Mouse (Mus musculus): ENCODE measurements around the gene Rpl10-ps3.

Gene Rpl10-ps3

GRCm38 (mm10) chr9:50344868-50345267 is at the start of gene Rpl10-ps3:
TSS of gene Rpl10-ps3 (minus strand) at chr9:50344968.
- DNase-seq, result no peak

- DNase-seq, result no peak
Observed at GRCm38 (mm10) chr9:50375598-50375997, 30.8 kb upstream of the Rpl10-ps3 start.

- DNase-seq, result no peak
Observed at GRCm38 (mm10) chr9:50374666-50375065, 29.9 kb upstream of the Rpl10-ps3 start.

- DNase-seq, result no peak
Observed at GRCm38 (mm10) chr9:50368551-50369297, 24.0 kb upstream of the Rpl10-ps3 start.

GRCm38 (mm10) chr9:50365059-50365780 is 20.5 kb upstream of the Rpl10-ps3 start:
- no peak for DNase-seq

- DNase-seq, result no peak
Observed at GRCm38 (mm10) chr9:50363962-50364361, 19.2 kb upstream of the Rpl10-ps3 start.

- DNase-seq, result peak; percentile 18 to 26
Observed at GRCm38 (mm10) chr9:50363259-50363658, 18.5 kb upstream of the Rpl10-ps3 start.

GRCm38 (mm10) chr9:50362556-50362955 is 17.8 kb upstream of the Rpl10-ps3 start:
- DNase-seq, result no peak

- DNase-seq, result no peak
Observed at GRCm38 (mm10) chr9:50360370-50360769, 15.6 kb upstream of the Rpl10-ps3 start.

GRCm38 (mm10) chr9:50357331-50357730 is 12.6 kb upstream of the Rpl10-ps3 start:
- DNase-seq, result no peak

GRCm38 (mm10) chr9:50351746-50352145 is 7.0 kb upstream of the Rpl10-ps3 start:
- DNase-seq, result peak; percentile 13 to 27

GRCm38 (mm10) chr9:50350571-50350970 is 5.8 kb upstream of the Rpl10-ps3 start:
- DNase-seq, result no peak

- DNase-seq, result no peak
Observed at GRCm38 (mm10) chr9:50349156-50349555, 4.4 kb upstream of the Rpl10-ps3 start.

- DNase-seq, result no peak
Observed at GRCm38 (mm10) chr9:50348256-50348655, 3.5 kb upstream of the Rpl10-ps3 start.

- DNase-seq, result no peak
Observed at GRCm38 (mm10) chr9:50335539-50336325, 9.0 kb downstream of the Rpl10-ps3 start.

GRCm38 (mm10) chr9:50333413-50333812 is 11.4 kb downstream of the Rpl10-ps3 start:
- DNase-seq, result peak; percentile 46

- DNase-seq, result no peak
Observed at GRCm38 (mm10) chr9:50324355-50325225, 20.2 kb downstream of the Rpl10-ps3 start.

GRCm38 (mm10) chr9:50320729-50321128 is 24.0 kb downstream of the Rpl10-ps3 start:
- DNase-seq, result no peak

- no peak for DNase-seq
Observed at GRCm38 (mm10) chr9:50319506-50319905, 25.3 kb downstream of the Rpl10-ps3 start.

GRCm38 (mm10) chr9:50317299-50317698 is 27.5 kb downstream of the Rpl10-ps3 start:
- no peak for DNase-seq

- DNase-seq, result no peak
Observed at GRCm38 (mm10) chr9:50315650-50316049, 29.1 kb downstream of the Rpl10-ps3 start.

- DNase-seq, result no peak
Observed at GRCm38 (mm10) chr9:50311036-50311545, 33.7 kb downstream of the Rpl10-ps3 start.
